Mouse (Mus musculus) cortical plate, adult 2 months (tissue): ENCODE data around the gene Mlst8.

Experiments
- CTCF ChIP-seq: fragments of 200-500 bp; IDR thresholded peaks from 2 replicates; pipeline ENCODE4 v1.5.1; 2011; ENCODE audit warnings: mild to moderate bottlenecking, control low read depth, low read length; ENCODE audit not compliant: insufficient read depth; ENCODE audit errors: extremely low read depth
- POLR2A ChIP-seq: fragments of 200-500 bp; IDR thresholded peaks from 2 replicates; pipeline ENCODE4 v1.6.1; 2011; ENCODE audit warnings: mild to moderate bottlenecking, low read length, control low read depth; ENCODE audit not compliant: insufficient read depth; ENCODE audit errors: extremely low read depth

GRCm38 (mm10) chr17:24475586-24475985 is 3.3 kb downstream of the Mlst8 start:
- TF ChIP-seq POLR2A, result no peak
- no peak for TF ChIP-seq CTCF
